Mouse (Mus musculus) thymus, adult 2 months (tissue): ENCODE measurements around the gene Scn1b.

Experiments used
- CTCF ChIP-seq: fragments of 200-500 bp; IDR thresholded peaks from 2 replicates; pipeline ENCODE4 v1.5.1; 2012; ENCODE audit warnings: mild to moderate bottlenecking, control low read depth, low read length, moderate library complexity, borderline replicate concordance; ENCODE audit not compliant: control insufficient read depth, poor library complexity, insufficient read depth; ENCODE audit errors: extremely low read depth
- POLR2A ChIP-seq: fragments of 200-500 bp; IDR thresholded peaks from 2 replicates; pipeline ENCODE4 v1.6.1; 2012; ENCODE audit warnings: mild to moderate bottlenecking, low read length, control low read depth, moderate library complexity; ENCODE audit not compliant: control insufficient read depth, poor library complexity, insufficient read depth; ENCODE audit errors: extremely low read depth

GRCm38 (mm10) chr7:31077885-31078445, 48.8 kb downstream of the Scn1b start:
- TF ChIP-seq CTCF (peak; percentile 45; the same call in 1 of the 2 replicates), POLR2A (no peak)
